Mouse (Mus musculus): ENCODE results near the gene Ankrd50.

DNA sequence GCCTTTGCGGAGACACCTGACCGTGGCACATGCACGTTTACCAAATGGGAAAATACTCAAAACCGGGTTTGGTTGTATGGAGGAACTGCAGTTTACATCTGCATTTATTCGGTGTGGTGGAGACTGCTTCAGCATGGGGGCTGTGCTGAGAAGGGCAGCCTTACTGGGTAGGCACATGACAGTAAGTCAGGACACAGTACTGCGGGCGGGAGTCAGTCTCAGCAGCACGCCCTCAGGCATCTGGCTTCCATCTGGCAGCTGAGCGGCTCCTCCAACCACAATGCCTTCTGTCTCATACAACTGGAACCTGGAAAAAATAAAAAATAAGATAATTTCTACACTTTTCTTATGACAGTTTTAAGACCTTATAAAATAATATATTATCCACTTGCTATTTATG, 32.4 kb downstream of the Ankrd50 start:
- TF ChIP-seq CTCF (IDR thresholded peaks at IDR 0.05; ENCODE audit: borderline replicate concordance, insufficient read depth, low read length) (no peak), POLR2A (IDR thresholded peaks at IDR 0.05; ENCODE audit: low read depth, low read length) (no peak)
